Mouse (Mus musculus): ENCODE results near the gene Rhof. TPM values are rescaled to one million over a fixed set of nuclear protein-coding genes. Genes with fewer than 3 reads are reported as not detected.

Gene Rhof
- polyA plus RNA-seq, 1 experiment from 2014 or later = 3.2 TPM

DNA sequence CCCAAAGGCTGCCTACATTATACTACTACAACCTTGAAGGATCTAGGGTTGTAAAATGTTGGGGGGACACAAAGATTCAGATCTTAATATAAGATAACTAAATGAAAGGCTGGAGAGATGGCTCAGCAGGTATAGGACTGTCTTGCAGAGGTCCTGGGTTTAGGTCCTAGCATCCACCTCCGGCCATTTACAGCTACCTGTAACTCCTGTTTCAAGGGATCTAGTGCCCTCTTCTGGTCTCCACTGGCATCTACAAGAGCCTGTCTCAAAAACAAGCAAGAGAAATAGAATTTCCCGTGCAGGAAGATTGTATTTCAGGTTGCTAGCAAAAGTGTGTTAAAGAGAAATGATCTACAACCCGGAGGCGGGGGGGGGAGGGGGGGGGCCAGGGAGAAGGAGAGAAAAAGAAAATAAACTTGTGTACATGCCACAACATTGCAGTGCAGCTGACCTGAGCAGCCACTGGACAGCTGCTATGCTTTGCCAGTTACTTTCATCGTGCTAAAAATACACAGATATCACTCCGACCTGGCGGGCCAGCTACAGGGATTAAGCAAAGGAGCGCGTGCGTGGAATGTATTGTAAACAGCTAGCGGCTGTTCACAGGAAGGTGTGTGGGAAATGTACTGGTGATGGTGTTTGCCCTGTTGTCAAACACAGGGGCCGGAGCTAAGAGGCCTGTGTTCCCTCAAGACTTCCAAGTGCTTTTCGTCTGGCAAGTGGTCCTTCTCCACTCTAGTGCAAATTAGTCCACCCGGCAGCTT, 72.6 kb downstream of the Rhof start:
- no peaks in the 10 kb centered on the region for H3K36me3 ChIP-seq (ENCODE audit: control insufficient read depth, insufficient read depth, low read length)
- H3K4me2 ChIP-seq (replicated peaks; ENCODE audit: low read depth, low read length) = no peak overlapping the region
- H3K27ac ChIP-seq (ENCODE audit: low read depth, low read length) = no peak overlapping the region
- WGBS = 17% methylated on average over 14 of the region's 14 CpGs
- ATAC-seq (ENCODE audit: low FRiP score, low TSS enrichment) = no peak
- H3K4me3 ChIP-seq (ENCODE audit: low read length) = no peak overlapping the region
- H3K9ac ChIP-seq (ENCODE audit: low read depth, low read length) = no peak overlapping the region
- no peaks in the 10 kb centered on the region for H3K4me1 ChIP-seq (ENCODE audit: control insufficient read depth, insufficient read depth, low read length)
- H3K9me3 ChIP-seq (ENCODE audit: control insufficient read depth, low read length) = no peaks in the 10 kb centered on the region
- H3K27me3 ChIP-seq (ENCODE audit: control insufficient read depth, insufficient read depth, low read length) = no peaks in the 10 kb centered on the region

DNA sequence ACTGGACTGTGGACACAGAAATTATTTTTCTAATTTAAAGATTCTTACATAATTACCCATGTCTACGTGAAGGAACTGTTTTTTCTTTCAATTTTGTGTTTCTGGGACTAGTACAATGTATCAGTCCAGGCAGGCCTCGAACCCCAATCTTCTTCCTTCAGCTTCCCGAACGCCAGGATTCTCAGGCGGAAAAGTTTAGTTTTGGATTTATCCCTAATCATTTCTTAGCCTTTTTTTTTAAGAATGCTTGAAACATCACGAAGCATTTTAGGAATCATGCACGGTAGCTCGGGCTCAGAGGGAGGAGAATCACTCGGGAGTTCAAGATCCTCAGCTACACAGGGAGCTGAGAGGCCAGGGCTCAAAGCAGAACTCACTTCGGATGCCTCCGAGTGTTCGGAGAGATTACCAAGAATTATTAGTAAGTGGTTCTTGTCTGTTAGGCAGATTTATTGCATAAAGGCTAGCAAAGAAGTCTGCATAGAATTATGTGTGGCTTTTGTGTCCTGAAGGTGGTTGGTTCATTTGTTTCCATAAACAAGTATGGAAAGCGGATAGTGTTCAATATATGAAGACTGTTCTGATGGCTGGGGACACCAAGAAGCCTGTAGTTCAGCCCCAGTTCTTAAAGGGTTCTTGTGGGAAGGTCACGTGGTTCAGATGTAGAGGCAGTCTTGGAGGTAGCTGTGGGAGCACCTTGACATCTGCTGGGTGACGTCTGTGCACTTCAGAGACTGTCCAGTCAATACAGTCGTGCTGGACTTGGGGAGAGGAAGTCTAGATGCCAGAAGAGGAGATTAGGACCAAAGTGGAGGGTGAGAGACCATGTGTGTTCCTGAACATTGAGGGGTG, 74.0 kb downstream of the Rhof start:
- peak overlapping the region; percentile 33 for H3K4me3 ChIP-seq (ENCODE audit: low read length)
- no peaks in the 10 kb centered on the region for H3K36me3 ChIP-seq (ENCODE audit: control insufficient read depth, insufficient read depth, low read length)
- no peaks in the 10 kb centered on the region for H3K9me3 ChIP-seq (ENCODE audit: control insufficient read depth, low read length)
- no peak for ATAC-seq (ENCODE audit: low FRiP score, low TSS enrichment)
- WGBS = 42% methylated on average over 16 of the region's 16 CpGs
- H3K27me3 ChIP-seq (ENCODE audit: control insufficient read depth, insufficient read depth, low read length) = no peaks in the 10 kb centered on the region
- peak overlapping the region; percentile 42; the same call in 1 of the 2 replicates for H3K9ac ChIP-seq (ENCODE audit: low read depth, low read length)
- no peaks in the 10 kb centered on the region for H3K4me1 ChIP-seq (ENCODE audit: control insufficient read depth, insufficient read depth, low read length)
- peak overlapping the region; percentile 41 for H3K4me2 ChIP-seq (replicated peaks; ENCODE audit: low read depth, low read length)
- H3K27ac ChIP-seq (ENCODE audit: low read depth, low read length) = peak overlapping the region; percentile 6; the same call in 1 of the 2 replicates

DNA sequence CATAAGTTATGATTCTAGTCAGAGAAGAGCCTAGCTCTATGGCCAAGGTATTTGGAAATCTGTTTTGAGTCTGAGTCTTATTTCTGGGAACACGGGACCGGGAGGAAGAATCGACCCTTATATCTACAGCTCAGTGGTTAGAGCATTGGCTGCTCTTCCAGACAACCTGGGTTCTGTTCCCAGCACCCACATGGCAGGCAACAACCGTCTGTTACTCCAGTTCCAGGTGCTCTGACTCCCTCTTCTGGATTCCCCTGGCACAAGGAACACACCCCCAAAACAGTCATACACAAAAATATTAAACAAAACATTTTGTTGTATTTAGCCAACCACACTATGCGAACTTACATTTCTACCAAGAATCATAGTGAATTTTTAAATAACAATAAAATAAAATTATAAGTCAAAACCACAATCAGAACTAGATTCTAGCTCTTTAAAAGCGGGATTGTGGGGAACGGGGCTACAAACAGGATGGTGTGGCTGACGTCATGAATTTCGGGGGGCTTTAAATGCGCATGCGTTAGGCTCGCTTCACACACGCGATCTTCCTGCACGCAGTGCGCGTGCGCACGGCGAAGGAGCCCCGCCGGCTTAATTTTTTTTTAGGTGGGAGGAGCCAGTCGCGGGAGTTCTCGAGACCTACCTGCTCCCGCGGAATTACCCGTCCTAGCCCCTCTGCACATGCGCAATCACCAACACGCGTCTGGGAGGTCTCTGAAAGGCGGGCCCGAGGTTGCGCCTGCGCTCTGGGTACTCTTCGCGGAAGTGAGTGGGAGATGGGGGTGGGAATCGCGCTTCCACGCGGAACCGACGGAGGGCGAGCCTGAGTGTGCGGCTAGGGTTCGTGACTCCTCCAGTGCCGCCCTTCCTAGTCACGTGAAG, 74.9 kb downstream of the Rhof start:
- peak; percentile 98 for ATAC-seq (ENCODE audit: low FRiP score, low TSS enrichment)
- Histone ChIP-seq H3K4me2 (replicated peaks; ENCODE audit: low read depth, low read length) (peak overlapping the region; percentile 41), H3K4me1 (ENCODE audit: control insufficient read depth, insufficient read depth, low read length) (no peaks in the 10 kb centered on the region), H3K27ac (ENCODE audit: low read depth, low read length) (peak overlapping the region; percentile 6; the same call in 1 of the 2 replicates), H3K4me3 (ENCODE audit: low read length) (peak overlapping the region; percentile 33), H3K9ac (ENCODE audit: low read depth, low read length) (peak overlapping the region; percentile 42; the same call in 1 of the 2 replicates), H3K9me3 (ENCODE audit: control insufficient read depth, low read length) (no peaks in the 10 kb centered on the region), H3K36me3 (ENCODE audit: control insufficient read depth, insufficient read depth, low read length) (no peaks in the 10 kb centered on the region), H3K27me3 (ENCODE audit: control insufficient read depth, insufficient read depth, low read length) (no peaks in the 10 kb centered on the region)
- WGBS = 8% methylated on average over 48 of the region's 48 CpGs

Other genes with a start within 250 kb of the Rhof start
- 59.1 and 105 TPM in 2 replicates for gene Kdm2b, start 142.9 kb downstream of the Rhof start, polyA plus RNA-seq (2014; fragmentation: Nextera tagmentation; extraction: Ambion mirVana)
- gene Orai1, start 117.6 kb downstream of the Rhof start, polyA plus RNA-seq (2014; fragmentation: Nextera tagmentation; extraction: Ambion mirVana) = 21.5 and 23.2 TPM in 2 replicates
- 1.3 and 1.7 TPM in 2 replicates for gene Morn3, start 85.7 kb downstream of the Rhof start, polyA plus RNA-seq (2014; fragmentation: Nextera tagmentation; extraction: Ambion mirVana)
- gene Tmem120b, start 64.3 kb downstream of the Rhof start, polyA plus RNA-seq (2014; fragmentation: Nextera tagmentation; extraction: Ambion mirVana) = 12.0 and 13.1 TPM in 2 replicates
- gene Setd1b, start 9.5 kb upstream of the Rhof start, polyA plus RNA-seq (2014; fragmentation: Nextera tagmentation; extraction: Ambion mirVana) = 16.6 and 16.7 TPM in 2 replicates
- 73.9 and 79.4 TPM in 2 replicates for gene Psmd9, start 36.7 kb upstream of the Rhof start, polyA plus RNA-seq (2014; fragmentation: Nextera tagmentation; extraction: Ambion mirVana)
- gene Hpd, start 50.0 kb upstream of the Rhof start, polyA plus RNA-seq (2014; fragmentation: Nextera tagmentation; extraction: Ambion mirVana) = not detected in 2 replicates
- gene Wdr66, start 119.4 kb upstream of the Rhof start, polyA plus RNA-seq (2014; fragmentation: Nextera tagmentation; extraction: Ambion mirVana) = 2.2 and 2.7 TPM in 2 replicates
- gene Bcl7a, start 211.1 kb upstream of the Rhof start, polyA plus RNA-seq (2014; fragmentation: Nextera tagmentation; extraction: Ambion mirVana) = 39.4 and 43.2 TPM in 2 replicates

Data from kidney, embryonic 14.5 days (tissue).